Mouse (Mus musculus): Measurements from ENCODE around the gene Dtx2. TPM values are rescaled to one million over a fixed set of nuclear protein-coding genes. Genes with fewer than 3 reads are reported as not detected.

Gene Dtx2
- polyA plus RNA-seq, 1 experiment from 2014 or later: 22.6 TPM

- no peak for ATAC-seq (replicated peaks; ENCODE audit: insufficient number of reproducible peaks, low FRiP score, low TSS enrichment, low read depth)
- 90% methylated on average over 6 of the region's 6 CpGs for WGBS
- Histone ChIP-seq H3K4me1 (ENCODE audit: control insufficient read depth, insufficient read depth, low read length) (0 out of 2 replicates have a peak, but pooled peaks cover 2% of the 10 kb centered on the region), H3K27me3 (ENCODE audit: control insufficient read depth, insufficient read depth, low read length) (no peaks in the 10 kb centered on the region), H3K9ac (replicated peaks; ENCODE audit: low read length) (no peak overlapping the region), H3K4me3 (ENCODE audit: low read depth, low read length) (no peak overlapping the region), H3K4me2 (ENCODE audit: low read depth, low read length) (no peak overlapping the region), H3K36me3 (replicated peaks; ENCODE audit: control insufficient read depth, insufficient read depth, low read depth, low read length) (no peaks in the 10 kb centered on the region), H3K9me3 (replicated peaks; ENCODE audit: control insufficient read depth, low read length) (no peaks in the 10 kb centered on the region), H3K27ac (replicated peaks; ENCODE audit: low read depth, low read length) (no peak overlapping the region)
- DNase-seq (ENCODE audit: low spot score): no peak
These were observed 22.7 kb downstream of the Dtx2 start for GRCm38 (mm10) chr5:136017262-136017661.

GRCm38 (mm10) chr5:136018726-136019125, 24.1 kb downstream of the Dtx2 start:
- Histone ChIP-seq H3K4me3 (ENCODE audit: low read depth, low read length) (no peak overlapping the region), H3K27ac (replicated peaks; ENCODE audit: low read depth, low read length) (no peak overlapping the region), H3K9me3 (replicated peaks; ENCODE audit: control insufficient read depth, low read length) (no peaks in the 10 kb centered on the region), H3K4me2 (ENCODE audit: low read depth, low read length) (no peak overlapping the region), H3K36me3 (replicated peaks; ENCODE audit: control insufficient read depth, insufficient read depth, low read depth, low read length) (no peaks in the 10 kb centered on the region), H3K9ac (replicated peaks; ENCODE audit: low read length) (no peak overlapping the region), H3K4me1 (ENCODE audit: control insufficient read depth, insufficient read depth, low read length) (0 out of 2 replicates have a peak, but pooled peaks cover 2% of the 10 kb centered on the region), H3K27me3 (ENCODE audit: control insufficient read depth, insufficient read depth, low read length) (no peaks in the 10 kb centered on the region)
- 92% methylated on average over 2 of the region's 2 CpGs for WGBS
- no peak for ATAC-seq (replicated peaks; ENCODE audit: insufficient number of reproducible peaks, low FRiP score, low TSS enrichment, low read depth)
- no peak for DNase-seq (ENCODE audit: low spot score)

- H3K27ac ChIP-seq (replicated peaks; ENCODE audit: low read depth, low read length): no peak overlapping the region
- 42% methylated on average over 1 of the region's 1 CpGs for WGBS
These were observed 25.3 kb downstream of the Dtx2 start for GRCm38 (mm10) chr5:136019907-136020306.

GRCm38 (mm10) chr5:136025712-136026111, 31.1 kb downstream of the Dtx2 start:
- no peak for DNase-seq (ENCODE audit: low spot score)
- H3K9me3 ChIP-seq (replicated peaks; ENCODE audit: control insufficient read depth, low read length): no peaks in the 10 kb centered on the region
- H3K4me3 ChIP-seq (ENCODE audit: low read depth, low read length): no peak overlapping the region
- H3K4me2 ChIP-seq (ENCODE audit: low read depth, low read length): no peak overlapping the region
- H3K27ac ChIP-seq (replicated peaks; ENCODE audit: low read depth, low read length): no peak overlapping the region
- no peak for ATAC-seq (replicated peaks; ENCODE audit: insufficient number of reproducible peaks, low FRiP score, low TSS enrichment, low read depth)
- no peaks in the 10 kb centered on the region for H3K27me3 ChIP-seq (ENCODE audit: control insufficient read depth, insufficient read depth, low read length)
- WGBS: 80% methylated on average over 3 of the region's 3 CpGs
- peaks cover 4% of the 10 kb centered on the region for H3K36me3 ChIP-seq (replicated peaks; ENCODE audit: control insufficient read depth, insufficient read depth, low read depth, low read length)
- no peaks in the 10 kb centered on the region for H3K4me1 ChIP-seq (ENCODE audit: control insufficient read depth, insufficient read depth, low read length)
- H3K9ac ChIP-seq (replicated peaks; ENCODE audit: low read length): no peak overlapping the region

More at GRCm38 (mm10) chr5:136019907-136020306, 25.3 kb downstream of the Dtx2 start:
- Histone ChIP-seq H3K9ac (replicated peaks; ENCODE audit: low read length) (no peak overlapping the region; the same call in 1 of the 2 replicates), H3K4me2 (ENCODE audit: low read depth, low read length) (no peak overlapping the region), H3K36me3 (replicated peaks; ENCODE audit: control insufficient read depth, insufficient read depth, low read depth, low read length) (no peaks in the 10 kb centered on the region), H3K4me1 (ENCODE audit: control insufficient read depth, insufficient read depth, low read length) (0 out of 2 replicates have a peak, but pooled peaks cover 2% of the 10 kb centered on the region), H3K4me3 (ENCODE audit: low read depth, low read length) (no peak overlapping the region), H3K9me3 (replicated peaks; ENCODE audit: control insufficient read depth, low read length) (no peaks in the 10 kb centered on the region), H3K27me3 (ENCODE audit: control insufficient read depth, insufficient read depth, low read length) (no peaks in the 10 kb centered on the region)
- DNase-seq (ENCODE audit: low spot score) (no peak), ATAC-seq (replicated peaks; ENCODE audit: insufficient number of reproducible peaks, low FRiP score, low TSS enrichment, low read depth) (no peak)

GRCm38 (mm10) chr5:136026859-136027258, 32.3 kb downstream of the Dtx2 start:
- Histone ChIP-seq H3K36me3 (replicated peaks; ENCODE audit: control insufficient read depth, insufficient read depth, low read depth, low read length) (peaks cover 4% of the 10 kb centered on the region), H3K9me3 (replicated peaks; ENCODE audit: control insufficient read depth, low read length) (no peaks in the 10 kb centered on the region), H3K27me3 (ENCODE audit: control insufficient read depth, insufficient read depth, low read length) (no peaks in the 10 kb centered on the region), H3K9ac (replicated peaks; ENCODE audit: low read length) (no peak overlapping the region), H3K4me1 (ENCODE audit: control insufficient read depth, insufficient read depth, low read length) (no peaks in the 10 kb centered on the region), H3K27ac (replicated peaks; ENCODE audit: low read depth, low read length) (no peak overlapping the region), H3K4me3 (ENCODE audit: low read depth, low read length) (no peak overlapping the region), H3K4me2 (ENCODE audit: low read depth, low read length) (no peak overlapping the region)
- ATAC-seq (replicated peaks; ENCODE audit: insufficient number of reproducible peaks, low FRiP score, low TSS enrichment, low read depth): no peak
- 90% methylated on average over 9 of the region's 9 CpGs for WGBS
- no peak for DNase-seq (ENCODE audit: low spot score)

DNA sequence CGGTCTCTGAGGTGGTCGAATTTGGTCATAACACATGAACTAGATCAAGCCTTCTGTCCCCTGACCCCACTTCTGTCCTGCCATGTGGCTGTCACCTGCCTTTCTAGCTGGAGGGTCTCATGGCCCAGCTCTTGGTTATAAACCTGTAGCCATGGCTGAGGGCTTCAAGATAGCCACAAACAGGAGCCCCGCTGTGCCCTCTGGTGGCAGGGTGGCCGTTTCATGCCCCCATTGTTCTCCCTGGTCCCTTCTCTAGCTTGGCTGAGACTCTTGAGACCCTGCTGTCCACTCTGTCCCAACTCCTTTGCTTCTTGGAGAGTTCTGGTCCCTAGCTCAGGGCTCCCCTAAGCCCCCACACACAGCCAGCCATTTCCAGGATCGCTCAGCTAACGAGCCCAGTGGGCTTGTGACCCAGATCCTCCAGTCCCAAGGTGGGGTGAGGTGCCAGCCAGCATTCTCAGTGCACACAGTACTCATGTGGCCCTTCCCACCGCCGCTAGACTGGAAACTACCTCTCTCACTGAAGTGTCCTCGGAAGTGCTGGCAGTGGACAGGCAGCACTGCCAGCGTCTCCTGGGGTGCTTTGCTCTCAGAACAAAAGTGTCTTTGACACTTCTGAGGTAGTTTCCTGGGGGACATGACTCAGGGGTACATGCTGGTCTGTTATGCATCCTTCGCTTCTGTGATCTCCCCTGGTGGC, 33.2 kb downstream of the Dtx2 start:
- H3K4me3 ChIP-seq (ENCODE audit: low read depth, low read length): no peak overlapping the region
- H3K4me1 ChIP-seq (ENCODE audit: control insufficient read depth, insufficient read depth, low read length): no peaks in the 10 kb centered on the region
- peaks cover 4% of the 10 kb centered on the region for H3K36me3 ChIP-seq (replicated peaks; ENCODE audit: control insufficient read depth, insufficient read depth, low read depth, low read length)
- no peak for ATAC-seq (replicated peaks; ENCODE audit: insufficient number of reproducible peaks, low FRiP score, low TSS enrichment, low read depth)
- H3K9ac ChIP-seq (replicated peaks; ENCODE audit: low read length): no peak overlapping the region
- no peak overlapping the region for H3K4me2 ChIP-seq (ENCODE audit: low read depth, low read length)
- H3K27ac ChIP-seq (replicated peaks; ENCODE audit: low read depth, low read length): no peak overlapping the region
- no peaks in the 10 kb centered on the region for H3K27me3 ChIP-seq (ENCODE audit: control insufficient read depth, insufficient read depth, low read length)
- H3K9me3 ChIP-seq (replicated peaks; ENCODE audit: control insufficient read depth, low read length): no peaks in the 10 kb centered on the region
- 78% methylated on average over 11 of the region's 11 CpGs for WGBS
- no peak for DNase-seq (ENCODE audit: low spot score)

GRCm38 (mm10) chr5:136034868-136035267, 40.3 kb downstream of the Dtx2 start:
- Histone ChIP-seq H3K27me3 (ENCODE audit: control insufficient read depth, insufficient read depth, low read length) (no peaks in the 10 kb centered on the region), H3K9me3 (replicated peaks; ENCODE audit: control insufficient read depth, low read length) (no peaks in the 10 kb centered on the region), H3K4me1 (ENCODE audit: control insufficient read depth, insufficient read depth, low read length) (no peaks in the 10 kb centered on the region), H3K27ac (replicated peaks; ENCODE audit: low read depth, low read length) (no peak overlapping the region), H3K9ac (replicated peaks; ENCODE audit: low read length) (no peak overlapping the region), H3K4me3 (ENCODE audit: low read depth, low read length) (no peak overlapping the region), H3K4me2 (ENCODE audit: low read depth, low read length) (no peak overlapping the region), H3K36me3 (replicated peaks; ENCODE audit: control insufficient read depth, insufficient read depth, low read depth, low read length) (no peaks in the 10 kb centered on the region; the same call in none of the 2 replicates)
- whole genome bisulfite sequencing: 77% methylated on average over 4 of the region's 4 CpGs
- DNase-seq (ENCODE audit: low spot score) (no peak), ATAC-seq (replicated peaks; ENCODE audit: insufficient number of reproducible peaks, low FRiP score, low TSS enrichment, low read depth) (no peak)

GRCm38 (mm10) chr5:136035285-136035684, 40.7 kb downstream of the Dtx2 start:
- Histone ChIP-seq H3K9ac (replicated peaks; ENCODE audit: low read length) (no peak overlapping the region), H3K36me3 (replicated peaks; ENCODE audit: control insufficient read depth, insufficient read depth, low read depth, low read length) (no peaks in the 10 kb centered on the region; the same call in none of the 2 replicates), H3K4me3 (ENCODE audit: low read depth, low read length) (no peak overlapping the region), H3K27me3 (ENCODE audit: control insufficient read depth, insufficient read depth, low read length) (no peaks in the 10 kb centered on the region), H3K27ac (replicated peaks; ENCODE audit: low read depth, low read length) (no peak overlapping the region), H3K9me3 (replicated peaks; ENCODE audit: control insufficient read depth, low read length) (no peaks in the 10 kb centered on the region), H3K4me2 (ENCODE audit: low read depth, low read length) (no peak overlapping the region), H3K4me1 (ENCODE audit: control insufficient read depth, insufficient read depth, low read length) (no peaks in the 10 kb centered on the region)
- DNase-seq (ENCODE audit: low spot score) (no peak), ATAC-seq (replicated peaks; ENCODE audit: insufficient number of reproducible peaks, low FRiP score, low TSS enrichment, low read depth) (no peak)
- WGBS: 79% methylated on average over 1 of the region's 1 CpGs
